Mouse (Mus musculus): ENCODE data around the gene Copz1.

DNA sequence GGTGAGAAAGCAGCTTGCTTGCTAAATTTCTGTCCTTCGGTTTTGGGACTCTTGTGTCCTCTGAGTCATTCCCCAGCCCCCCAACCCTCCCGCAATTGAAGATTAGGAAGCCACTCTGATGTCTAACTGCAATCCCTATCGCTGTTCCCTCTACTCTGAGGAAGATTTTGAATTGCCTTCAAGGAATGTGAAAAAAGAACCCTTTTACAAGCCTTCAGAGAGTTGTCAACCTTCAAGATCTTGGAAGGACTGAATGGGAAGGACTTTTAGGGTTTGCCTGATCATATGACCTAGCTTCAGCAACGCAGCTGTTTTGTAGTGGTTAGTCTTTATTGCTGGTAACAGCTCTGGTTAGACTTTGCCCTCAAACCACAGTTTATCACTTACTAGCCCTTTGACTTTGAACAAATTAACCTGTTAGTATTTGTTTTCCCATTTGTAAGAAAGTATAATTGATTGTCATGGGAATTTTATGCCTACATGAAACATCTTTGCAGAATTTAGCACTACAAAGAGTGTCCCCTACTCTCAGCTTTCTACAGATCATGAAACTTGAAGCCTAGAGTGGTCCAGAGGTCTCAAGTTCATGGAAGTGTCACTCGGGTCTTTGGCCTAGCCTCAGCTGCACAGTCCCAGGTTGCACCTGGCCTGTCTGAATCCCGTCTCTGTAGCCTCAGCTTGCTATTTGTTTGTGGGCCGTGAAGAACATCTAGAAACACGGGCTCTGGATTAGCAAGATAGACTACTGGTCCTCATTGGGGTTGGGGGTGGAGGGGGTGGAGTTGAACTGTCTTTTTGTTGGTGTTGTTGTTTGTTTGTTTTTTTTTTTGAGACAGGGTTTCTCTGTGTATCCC, 33.5 kb downstream of the Copz1 start:
- TF ChIP-seq POLR2A (IDR thresholded peaks at IDR 0.05; ENCODE audit: borderline replicate concordance, low read depth, low read length): no peak
- TF ChIP-seq CTCF (IDR thresholded peaks at IDR 0.05; ENCODE audit: low read depth, low read length): no peak

Measured in bone marrow macrophage, adult 2 months (primary cell).